10 mouse cellular contexts compared by ENCODE assay signal in the genomic region with DNA sequence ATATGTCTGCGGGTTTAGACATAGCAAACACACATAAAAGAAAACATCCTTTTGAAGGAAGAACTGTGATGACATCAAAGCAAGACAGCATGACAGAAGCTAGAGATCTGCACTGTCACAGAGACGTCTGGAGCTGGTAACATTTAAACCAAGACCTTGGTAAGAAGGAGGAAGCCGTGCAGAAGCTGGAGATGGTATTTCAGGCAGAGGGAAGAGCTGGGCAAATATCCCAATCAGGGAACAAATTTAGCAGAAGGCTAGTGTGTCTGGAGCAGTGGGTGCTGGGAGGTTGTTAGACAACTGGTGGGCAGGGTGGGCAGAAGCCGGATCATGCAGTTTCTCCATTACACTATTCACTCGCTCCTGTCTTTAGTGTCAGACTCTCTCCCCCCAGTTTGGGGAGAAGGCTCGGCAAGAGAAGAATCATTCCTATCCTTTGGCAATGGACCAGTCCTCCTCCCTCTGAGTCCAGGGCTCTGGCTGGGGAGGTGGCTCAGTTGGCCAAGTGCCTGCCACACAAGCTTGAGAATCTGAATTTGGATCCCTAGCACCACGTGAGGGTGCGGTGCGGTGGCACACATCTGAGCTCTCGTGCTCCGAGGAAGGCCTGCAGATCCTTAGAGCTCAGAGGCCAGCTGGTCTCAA.
DNase-seq lines count a peak whose midpoint lies in the region; ATAC-seq lines count a peak whose summit lies in the region.
"Had no signal": no experiment of that assay in that cellular context is flagged by ENCODE, and none has a peak within 500 bp of the region (broad histone marks: within the 10 kb centered on the region; RNA-seq: fewer than 3 reads in every experiment).

No protein-coding gene starts in this region.

- whole genome bisulfite sequencing in liver, embryonic 12.5 days (ENCODE audit: insufficient replicate concordance) = 71% methylated on average over 11 of the region's 11 CpGs
- 86% methylated on average over 11 of the region's 11 CpGs for WGBS in hindbrain, embryonic 14.5 days

- no peak overlapping the region for H3K4me3 ChIP-seq in liver, embryonic 12.5 days
- H3K4me3 ChIP-seq in hindbrain, embryonic 14.5 days (replicated peaks; ENCODE audit: low read length) = no peak overlapping the region
- H3K4me3 ChIP-seq: limb, embryonic 13.5 days had no signal

- no peaks in the 10 kb centered on the region for H3K4me1 ChIP-seq in liver, embryonic 12.5 days
- no peaks in the 10 kb centered on the region for H3K4me1 ChIP-seq in hindbrain, embryonic 14.5 days (replicated peaks; ENCODE audit: control insufficient read depth, insufficient read depth, low read length)
- H3K4me1 ChIP-seq: limb, embryonic 13.5 days had no signal

- no peak overlapping the region for H3K4me2 ChIP-seq in liver, embryonic 12.5 days
- H3K4me2 ChIP-seq in hindbrain, embryonic 14.5 days (replicated peaks) = no peak overlapping the region
- H3K4me2 ChIP-seq: limb, embryonic 13.5 days had no signal

- H3K27ac ChIP-seq in liver, embryonic 12.5 days = no peak overlapping the region
- H3K27ac ChIP-seq in hindbrain, embryonic 14.5 days = no peak overlapping the region
- H3K27ac ChIP-seq: limb, embryonic 13.5 days had no signal

- H3K9me3 ChIP-seq in liver, embryonic 12.5 days (replicated peaks) = no peaks in the 10 kb centered on the region
- H3K9me3 ChIP-seq in hindbrain, embryonic 14.5 days (ENCODE audit: control insufficient read depth, low read length) = no peaks in the 10 kb centered on the region
- H3K9me3 ChIP-seq: limb, embryonic 13.5 days had no signal

- no peaks in the 10 kb centered on the region for H3K36me3 ChIP-seq in liver, embryonic 12.5 days
- no peaks in the 10 kb centered on the region for H3K36me3 ChIP-seq in hindbrain, embryonic 14.5 days (replicated peaks; ENCODE audit: control insufficient read depth, insufficient read depth)
- H3K36me3 ChIP-seq: limb, embryonic 13.5 days had no signal

- peak; percentile 38 to 42 for DNase-seq in right cerebral cortex, adult 2 months (ENCODE audit: low spot score in 2 of 2)
- no peak for DNase-seq in right cerebral cortex, postnatal 10 days (ENCODE audit: low spot score in 2 of 2)
- peak; percentile 55 to 66 for DNase-seq in gastrocnemius, adult 8-10 months (ENCODE audit: low spot score in 2 of 2)
- DNase-seq in layer of hippocampus, adult 9-11 months = peak; percentile 37
- no peak for DNase-seq in hindbrain, embryonic 14.5 days (ENCODE audit: low spot score)
- no peak for DNase-seq in yolk sac, embryonic 10.5 days (ENCODE audit: low spot score)
- DNase-seq: kidney, adult 9 months; spleen, adult 18-20 months had no signal

- H3K9ac ChIP-seq in liver, embryonic 12.5 days = no peak overlapping the region
- no peak overlapping the region for H3K9ac ChIP-seq in hindbrain, embryonic 14.5 days
- H3K9ac ChIP-seq: limb, embryonic 13.5 days had no signal

- no peaks in the 10 kb centered on the region for H3K27me3 ChIP-seq in liver, embryonic 12.5 days (replicated peaks)
- H3K27me3 ChIP-seq in hindbrain, embryonic 14.5 days (ENCODE audit: control insufficient read depth, insufficient read depth, low read length) = no peaks in the 10 kb centered on the region
- H3K27me3 ChIP-seq: limb, embryonic 13.5 days had no signal

- ATAC-seq in liver, embryonic 12.5 days = no peak
- ATAC-seq in hindbrain, embryonic 14.5 days (ENCODE audit: low FRiP score) = no peak

Comparison
In these comparisons a context has a peak if more than half of its experiments do, and no peak if none do; other contexts are left out.
1. DNase-seq: peak in right cerebral cortex, adult 2 months (2 of 2), gastrocnemius, adult 8-10 months (2 of 2) and layer of hippocampus, adult 9-11 months (single experiment); none in right cerebral cortex, postnatal 10 days (0 of 2), hindbrain, embryonic 14.5 days (single experiment) and yolk sac, embryonic 10.5 days (single experiment).